Mouse (Mus musculus) hindbrain, postnatal 0 days (tissue): ENCODE measurements around the gene Gng7. TPM values are rescaled to one million over a fixed set of nuclear protein-coding genes. Genes with fewer than 3 reads are reported as not detected.
A peak's percentile ranks its signal among the peaks of the same experiment; 100 is the strongest.

ENCODE experiments used
- ATAC-seq: fragments of 200-750 bp; cut with Nextera tagmentation; 2 replicates; pipeline ENCODE4 v1.8.0; 2017; ENCODE audit warnings: mild to moderate bottlenecking, moderate TSS enrichment, moderate library complexity
- DNase-seq: peaks from one replicate; pipeline ENCODE4 v3.0.0-alpha.2; 2015; ENCODE audit warnings: low spot score
- H3K27ac ChIP-seq: fragments of 300-500 bp; sonication (generic); 2 replicates; pipeline ENCODE4 v1.5.1; 2014; ENCODE audit warnings: mild to moderate bottlenecking
- H3K27me3 ChIP-seq: fragments of 300-500 bp; sonication (generic); 2 replicates; pipeline ENCODE4 v1.6.1; 2014; ENCODE audit warnings: low read length, mixed read lengths; ENCODE audit not compliant: insufficient read depth
- H3K36me3 ChIP-seq: fragments of 300-500 bp; sonication (generic); 2 replicates; pipeline ENCODE4 v1.6.1; 2014; ENCODE audit warnings: low read length, mixed read lengths; ENCODE audit not compliant: insufficient read depth
- H3K4me1 ChIP-seq: fragments of 300-500 bp; sonication (generic); 2 replicates; pipeline ENCODE4 v1.6.1; 2014; ENCODE audit warnings: antibody characterized with exemption, low read length, mixed read lengths; ENCODE audit not compliant: insufficient read depth
- H3K4me2 ChIP-seq: fragments of 300-500 bp; sonication (generic); 2 replicates; pipeline ENCODE4 v1.6.1; 2014; ENCODE audit warnings: low read depth, mild to moderate bottlenecking, low read length, moderate library complexity, mixed read lengths
- H3K4me3 ChIP-seq: fragments of 300-500 bp; sonication (generic); 2 replicates; pipeline ENCODE4 v1.5.1; 2014; ENCODE audit warnings: low read length
- H3K9ac ChIP-seq: fragments of 300-500 bp; sonication (generic); replicated peaks from 2 replicates; pipeline ENCODE4 v1.6.1; 2014; ENCODE audit warnings: mild to moderate bottlenecking, low read length, moderate library complexity, mixed read lengths
- H3K9me3 ChIP-seq: fragments of 300-500 bp; sonication (generic); 2 replicates; pipeline ENCODE4 v1.6.1; 2016; ENCODE audit warnings: low read length, mixed read lengths
- CTCF ChIP-seq: IDR thresholded peaks from 2 replicates; pipeline ENCODE4 v1.5.1; 2016; ENCODE audit warnings: antibody characterized with exemption, control low read depth, low read depth
- WGBS: fragments of 180-500 bp; shearing (Covaris S2); extraction: QIAGEN DNeasy Blood & Tissue Kit; methylation state at CpG from one replicate; pipeline ENCODE4 v1.1.7; 2014; 5-methylcytosine and 5-hydroxymethylcytosine counted together
- polyA plus RNA-seq: library from polyadenylated mRNA; unstranded; fragments of >200 nt; fragmentation: Nextera tagmentation; extraction: Ambion mirVana; gene quantifications from 2 replicates; pipeline ENCODE4 v1.2.1, GENCODE M21; 2015
- total RNA-seq: library from RNA; depleted of rRNA; stranded (reverse); fragments of >200 nt; gene quantifications from 2 replicates; pipeline ENCODE4 v1.2.3, GENCODE M21; 2014

Gene Gng7
- total and polyA plus RNA-seq, 2 experiments from 2014 or later, result 22.1 to 27.2 TPM

GRCm38 (mm10) chr10:80956901-80957300 lies 57.8 kb downstream of the Gng7 start:
- Histone ChIP-seq H3K4me2 (no peak overlapping the region), H3K27ac (no peak overlapping the region), H3K9ac (no peak overlapping the region), H3K27me3 (no peaks in the 10 kb centered on the region), H3K4me3 (no peak overlapping the region), H3K4me1 (no peaks in the 10 kb centered on the region), H3K36me3 (no peaks in the 10 kb centered on the region), H3K9me3 (no peaks in the 10 kb centered on the region)
- no peak for ATAC-seq
- no peak for DNase-seq
- TF ChIP-seq CTCF, result no peak
- 87% methylated on average over 6 of the region's 6 CpGs for WGBS

GRCm38 (mm10) chr10:80956385-80956784 lies 58.4 kb downstream of the Gng7 start:
- H3K9me3 ChIP-seq, result no peaks in the 10 kb centered on the region
- 96% methylated on average over 8 of the region's 8 CpGs for WGBS
- no peak overlapping the region for H3K27ac ChIP-seq
- H3K4me2 ChIP-seq, result no peak overlapping the region
- no peak overlapping the region for H3K4me3 ChIP-seq
- no peaks in the 10 kb centered on the region for H3K4me1 ChIP-seq
- H3K9ac ChIP-seq, result no peak overlapping the region
- TF ChIP-seq CTCF, result no peak
- H3K27me3 ChIP-seq, result no peaks in the 10 kb centered on the region
- no peak for DNase-seq
- H3K36me3 ChIP-seq, result no peaks in the 10 kb centered on the region
- no peak for ATAC-seq

DNA sequence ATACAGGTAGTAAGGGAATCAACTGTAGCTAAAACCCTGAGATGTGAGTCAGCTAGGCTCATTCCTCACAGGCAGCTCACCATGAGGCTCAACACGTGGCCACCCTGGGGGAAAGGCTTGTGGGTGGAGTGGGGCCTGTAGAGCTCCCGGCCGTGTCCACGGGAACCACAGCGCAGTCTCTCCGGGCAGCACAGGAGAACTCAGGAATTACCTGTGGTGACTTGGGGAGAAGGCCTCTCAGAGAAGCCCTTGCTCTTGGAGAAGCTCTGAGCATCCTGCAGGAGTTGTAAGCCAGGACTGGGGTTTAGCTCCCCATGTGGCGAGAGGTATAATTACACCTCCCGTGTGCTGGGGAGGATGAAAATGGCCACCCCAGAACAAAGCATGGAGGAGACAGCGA lies 59.2 kb downstream of the Gng7 start:
- Histone ChIP-seq H3K27ac (0 out of 2 replicates have a peak overlapping the region, but pooled peaks have one; percentile 9), H3K27me3 (no peaks in the 10 kb centered on the region), H3K9ac (no peak overlapping the region), H3K4me2 (no peak overlapping the region), H3K4me1 (no peaks in the 10 kb centered on the region), H3K9me3 (no peaks in the 10 kb centered on the region), H3K4me3 (no peak overlapping the region), H3K36me3 (no peaks in the 10 kb centered on the region)
- WGBS, result 27% methylated on average over 9 of the region's 9 CpGs
- ATAC-seq, result peak; percentile 57
- DNase-seq, result peak; percentile 84
- peak; percentile 87 for TF ChIP-seq CTCF

GRCm38 (mm10) chr10:80954843-80955242 lies 59.9 kb downstream of the Gng7 start:
- ATAC-seq, result no peak
- Histone ChIP-seq H3K4me1 (no peaks in the 10 kb centered on the region), H3K9ac (no peak overlapping the region), H3K36me3 (no peaks in the 10 kb centered on the region), H3K27me3 (no peaks in the 10 kb centered on the region), H3K27ac (peak overlapping the region; percentile 45; the same call in 1 of the 2 replicates), H3K9me3 (no peaks in the 10 kb centered on the region), H3K4me2 (no peak overlapping the region), H3K4me3 (no peak overlapping the region)
- 47% methylated on average over 6 of the region's 6 CpGs for WGBS
- no peak for TF ChIP-seq CTCF
- DNase-seq, result no peak

DNA sequence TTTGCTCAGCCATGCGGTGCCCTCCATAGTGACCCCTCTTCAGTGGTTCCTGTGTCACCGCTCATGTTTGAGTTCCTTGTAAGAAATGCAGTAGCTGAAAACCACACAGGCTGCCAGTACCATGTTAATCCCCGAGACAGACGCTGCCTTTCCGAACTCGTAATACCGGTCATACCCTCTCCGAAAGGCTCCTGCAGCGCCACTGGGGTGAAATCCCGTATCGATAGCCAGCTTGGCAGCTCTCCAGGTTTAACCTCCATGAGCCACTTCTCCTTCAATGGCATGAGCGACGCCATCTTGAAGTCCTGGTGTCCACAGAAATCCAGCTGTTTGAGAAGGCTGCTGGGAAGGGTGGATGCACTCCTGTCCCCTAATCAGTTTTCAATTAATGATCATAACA lies 60.3 kb downstream of the Gng7 start:
- WGBS, result 56% methylated on average over 13 of the region's 13 CpGs
- Histone ChIP-seq H3K27ac (peak overlapping the region; percentile 45; the same call in 1 of the 2 replicates), H3K9me3 (no peaks in the 10 kb centered on the region), H3K4me3 (no peak overlapping the region), H3K4me1 (no peaks in the 10 kb centered on the region), H3K9ac (no peak overlapping the region), H3K27me3 (no peaks in the 10 kb centered on the region), H3K4me2 (no peak overlapping the region), H3K36me3 (no peaks in the 10 kb centered on the region)
- DNase-seq, result no peak
- TF ChIP-seq CTCF, result no peak
- ATAC-seq, result no peak

GRCm38 (mm10) chr10:80952449-80952848 lies 62.3 kb downstream of the Gng7 start:
- H3K27ac ChIP-seq, result no peak overlapping the region
- DNase-seq (no peak), ATAC-seq (no peak)
- no peak overlapping the region for H3K4me3 ChIP-seq
- no peak overlapping the region for H3K4me2 ChIP-seq
- H3K36me3 ChIP-seq, result no peaks in the 10 kb centered on the region
- 0 out of 2 replicates have a peak, but pooled peaks cover 3% of the 10 kb centered on the region for H3K4me1 ChIP-seq
- no peaks in the 10 kb centered on the region for H3K27me3 ChIP-seq
- 77% methylated on average over 15 of the region's 15 CpGs for WGBS
- no peaks in the 10 kb centered on the region for H3K9me3 ChIP-seq
- no peak overlapping the region for H3K9ac ChIP-seq
- TF ChIP-seq CTCF, result no peak

DNA sequence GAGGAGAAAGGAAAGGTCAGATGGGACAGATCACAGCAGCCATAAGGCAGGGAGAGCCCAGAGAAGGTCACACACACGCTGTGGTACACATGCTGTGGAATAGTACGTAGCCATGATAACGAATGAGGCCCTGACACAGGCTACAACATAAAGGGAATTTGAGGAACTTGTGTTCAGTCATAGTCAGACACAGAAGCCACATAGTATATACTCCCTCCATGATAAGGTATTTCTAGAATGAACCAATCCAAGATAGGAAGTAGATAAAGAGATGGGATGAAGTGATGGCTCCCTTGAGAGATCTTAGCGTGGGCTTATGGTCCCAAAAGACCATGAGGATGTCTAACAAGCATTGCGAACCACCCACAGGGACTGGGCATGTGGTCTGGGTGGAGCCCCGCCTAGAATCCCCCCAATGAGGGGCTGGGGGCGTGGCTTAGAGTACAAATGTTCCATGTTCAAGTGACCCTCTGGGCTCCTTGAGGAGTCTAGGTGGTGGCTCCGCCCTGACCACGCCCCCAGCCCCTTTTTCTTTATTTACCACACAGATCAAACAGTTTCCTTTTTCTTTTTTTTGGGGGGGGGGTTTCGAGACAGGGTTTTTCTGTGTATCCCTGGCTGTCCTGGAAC lies 62.9 kb downstream of the Gng7 start:
- no peaks in the 10 kb centered on the region for H3K9me3 ChIP-seq
- H3K4me3 ChIP-seq, result no peak overlapping the region
- H3K9ac ChIP-seq, result no peak overlapping the region
- no peak for TF ChIP-seq CTCF
- 79% methylated on average over 10 of the region's 10 CpGs for WGBS
- 0 out of 2 replicates have a peak, but pooled peaks cover 3% of the 10 kb centered on the region for H3K4me1 ChIP-seq
- no peak for DNase-seq
- no peak for ATAC-seq
- H3K27me3 ChIP-seq, result no peaks in the 10 kb centered on the region
- H3K36me3 ChIP-seq, result no peaks in the 10 kb centered on the region
- H3K27ac ChIP-seq, result no peak overlapping the region
- no peak overlapping the region for H3K4me2 ChIP-seq
